Mouse (Mus musculus) frontal cortex, postnatal 25 days (tissue): Measurements from ENCODE around the gene Gatd1.
"Not testable (repeated sequence)": the region's sequence is repeated elsewhere in the genome, so short reads cannot be mapped to it uniquely, and the experiment has no call there.

Experiments
- DNase-seq, 2 experiments: peaks; one replicate each; pipeline ENCODE4 v3.0.0; 2022; ENCODE audit warnings: low spot score in 2 of 2

Gene Gatd1

GRCm38 (mm10) chr7:141429310-141429709 is 15.4 kb upstream of the Gatd1 start, which contains the start of gene Cend1:
Gene Cend1, minus strand, starts transcription at chr7:141429491.
- DNase-seq: peak; percentile 73 to 79

- no peak for DNase-seq
Measured at GRCm38 (mm10) chr7:141428701-141429100, 14.8 kb upstream of the Gatd1 start.

- DNase-seq: no peak
Measured at GRCm38 (mm10) chr7:141426948-141427730, 13.2 kb upstream of the Gatd1 start.

GRCm38 (mm10) chr7:141423811-141424210 is 9.9 kb upstream of the Gatd1 start:
- no peak for DNase-seq

- DNase-seq: no peak
Measured at GRCm38 (mm10) chr7:141420030-141420702, 6.2 kb upstream of the Gatd1 start.

GRCm38 (mm10) chr7:141418970-141419369 is 5.0 kb upstream of the Gatd1 start:
- no peak for DNase-seq

- no peak for DNase-seq
Measured at GRCm38 (mm10) chr7:141417731-141418681, 4.1 kb upstream of the Gatd1 start.

- DNase-seq: no peak
Measured at GRCm38 (mm10) chr7:141416144-141416841, 2.4 kb upstream of the Gatd1 start.

- DNase-seq: no peak
Measured at GRCm38 (mm10) chr7:141413331-141413730, 605 bp downstream of the Gatd1 start.

- no peak for DNase-seq
Measured at GRCm38 (mm10) chr7:141411667-141412066, 2.3 kb downstream of the Gatd1 start.

GRCm38 (mm10) chr7:141410631-141411030 is 3.3 kb downstream of the Gatd1 start:
- DNase-seq: no peak

GRCm38 (mm10) chr7:141408833-141409232 is 5.1 kb downstream of the Gatd1 start:
- peak; percentile 72 to 80 for DNase-seq

- DNase-seq: not testable (repeated sequence)
Measured at GRCm38 (mm10) chr7:141407670-141408069, 6.3 kb downstream of the Gatd1 start.

GRCm38 (mm10) chr7:141405466-141405865 is 8.5 kb downstream of the Gatd1 start:
- no peak for DNase-seq

- no peak for DNase-seq
Measured at GRCm38 (mm10) chr7:141403305-141403704, 10.6 kb downstream of the Gatd1 start.

GRCm38 (mm10) chr7:141395348-141395747 is 18.6 kb downstream of the Gatd1 start:
- no peak for DNase-seq

- DNase-seq: no peak
Measured at GRCm38 (mm10) chr7:141394771-141395170, 19.2 kb downstream of the Gatd1 start.

GRCm38 (mm10) chr7:141394158-141394557 is 19.8 kb downstream of the Gatd1 start:
- DNase-seq: no peak

GRCm38 (mm10) chr7:141392552-141393222 is 21.2 kb downstream of the Gatd1 start:
- DNase-seq: no peak

- DNase-seq: peak; percentile 93 to 95
Measured at GRCm38 (mm10) chr7:141391625-141392551, 22.0 kb downstream of the Gatd1 start, which contains the start of gene Taldo1. Gene Taldo1, plus strand, starts transcription at chr7:141392199.
